Mouse (Mus musculus): ENCODE results near the gene Med25. TPM values are rescaled to one million over a fixed set of nuclear protein-coding genes. Genes with fewer than 3 reads are reported as not detected.
A peak's percentile ranks its signal among the peaks of the same experiment; 100 is the strongest.

The Med25 gene
- total RNA-seq, 2 experiments from 2014 or later, result 60.5 to 62.8 TPM

DNA sequence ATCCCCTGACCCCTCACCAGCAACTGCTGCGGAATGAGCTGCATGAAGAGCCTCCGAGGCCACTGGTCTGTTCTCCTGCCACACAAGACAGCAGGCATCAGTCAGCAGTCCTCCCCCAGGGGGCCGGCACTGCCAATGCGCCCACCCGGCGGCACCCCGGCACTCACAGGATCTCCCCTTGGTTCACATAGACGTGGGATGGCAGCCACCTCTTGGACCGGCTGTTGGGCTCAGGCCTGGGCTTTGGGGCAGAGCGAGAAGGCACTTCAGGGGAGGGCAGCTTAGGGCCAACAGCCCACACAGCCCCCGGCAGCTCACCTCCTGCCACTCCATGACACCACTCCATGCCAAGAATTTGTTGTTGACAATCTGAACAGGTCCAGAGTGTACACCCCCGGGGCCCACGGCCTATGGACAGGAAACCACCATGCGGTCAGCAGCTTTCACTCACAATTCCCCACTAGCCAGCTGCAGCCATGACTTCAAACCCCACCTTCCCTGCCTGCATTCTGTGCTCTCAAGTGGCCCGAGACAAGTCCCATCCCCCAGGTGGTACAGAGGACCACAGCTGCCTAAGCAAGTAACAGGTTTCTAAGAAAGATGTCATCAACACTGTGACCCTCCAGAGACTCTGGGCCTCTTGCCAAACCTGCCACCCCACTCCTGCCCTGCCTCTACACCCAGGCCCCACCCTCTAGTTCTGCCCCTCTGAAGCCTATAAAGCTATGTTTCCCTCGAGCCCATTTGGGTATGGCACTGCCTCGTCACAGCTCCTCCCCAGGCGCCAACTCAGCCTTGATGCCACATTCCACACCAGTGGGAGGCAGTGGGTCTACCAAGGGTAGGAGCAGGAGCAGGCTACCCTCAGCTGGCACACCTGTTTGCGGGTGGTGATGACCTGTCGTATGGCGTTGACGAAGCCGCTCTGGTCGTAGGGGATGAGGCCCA, 27.6 kb downstream of the Med25 start:
- DNase-seq (ENCODE audit: low spot score), result no peak

DNA sequence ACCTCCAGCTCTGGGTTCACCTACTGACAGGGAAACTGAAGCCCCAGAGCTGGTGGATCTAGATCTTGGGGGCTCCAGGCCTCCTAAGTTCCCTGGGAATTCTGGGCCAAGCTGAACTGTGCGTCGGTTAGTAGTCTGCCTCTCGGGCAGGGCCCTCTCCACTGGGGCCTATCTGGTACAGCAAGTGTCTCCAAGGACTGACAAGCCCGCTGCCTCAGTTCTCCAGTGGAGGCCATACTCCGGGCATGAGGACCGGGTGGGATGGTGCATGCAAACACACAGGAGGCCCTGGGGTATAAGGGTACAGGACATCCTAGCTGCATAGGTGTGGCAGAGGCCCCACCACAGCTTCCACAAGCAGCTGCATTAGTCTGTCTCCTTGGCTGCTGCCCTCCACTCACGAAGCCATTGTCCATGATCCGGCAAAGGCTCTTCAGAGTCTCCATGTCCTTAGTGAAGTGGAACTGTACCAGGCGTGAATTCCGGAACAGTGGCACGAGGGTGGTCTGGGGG, 28.5 kb downstream of the Med25 start:
- no peak for DNase-seq (ENCODE audit: low spot score)

DNA sequence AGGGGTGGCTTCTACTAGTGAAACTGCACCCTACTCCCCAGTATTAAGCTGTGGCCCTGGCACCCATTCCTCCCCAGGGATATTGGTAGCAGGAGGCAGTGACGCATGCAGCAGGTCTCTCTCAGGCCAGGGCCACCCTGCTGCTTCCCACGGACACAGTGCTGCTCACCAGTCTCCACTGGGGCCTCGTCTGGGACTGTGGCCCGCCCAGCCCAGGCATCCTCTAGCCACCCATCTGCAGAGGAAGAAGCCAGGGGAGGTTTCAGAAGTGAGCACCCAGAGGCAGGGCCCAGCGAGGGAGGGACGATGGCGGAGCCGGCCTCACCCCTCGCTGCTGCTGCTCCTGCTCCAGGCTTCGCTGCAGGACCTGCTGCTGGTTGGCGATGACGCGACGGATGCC, 29.3 kb downstream of the Med25 start:
- no peak for DNase-seq (ENCODE audit: low spot score)

DNA sequence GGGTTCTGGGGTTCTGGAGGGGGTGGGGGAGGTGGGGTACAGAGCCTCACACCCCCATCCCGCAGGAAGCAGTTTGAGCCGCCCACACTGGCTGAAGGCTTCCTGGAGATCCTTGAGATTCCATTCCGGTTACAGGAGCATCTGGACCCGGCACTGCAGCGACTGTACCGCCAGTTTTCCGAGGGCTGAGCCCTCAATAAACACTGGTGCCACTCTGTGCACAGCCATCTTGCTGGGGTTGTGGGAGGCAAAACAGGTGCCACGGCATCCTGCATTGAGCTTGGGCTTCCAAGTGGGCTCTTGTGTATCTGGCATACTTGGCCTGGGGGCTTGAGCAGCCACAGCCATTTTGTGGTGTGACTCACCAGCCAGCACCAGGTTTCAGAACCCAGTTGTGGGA, 30.1 kb downstream of the Med25 start:
- no peak for DNase-seq (ENCODE audit: low spot score)

DNA sequence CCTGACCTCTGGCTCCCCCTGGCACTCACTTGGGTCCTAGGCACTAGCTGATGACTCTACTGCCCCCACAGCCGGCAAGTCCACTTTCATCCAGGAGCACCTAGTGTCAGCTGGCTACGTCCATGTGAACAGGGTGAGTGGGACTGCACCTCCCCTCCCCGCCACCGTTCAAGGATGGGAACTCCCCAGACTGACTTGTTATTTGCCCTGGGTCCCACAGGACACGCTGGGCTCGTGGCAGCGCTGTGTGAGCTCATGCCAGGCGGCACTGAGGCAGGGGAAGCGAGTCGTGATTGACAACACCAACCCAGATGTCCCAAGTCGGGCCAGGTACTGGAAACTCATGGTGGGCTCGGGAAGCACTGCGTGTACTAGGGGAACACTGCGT, 31.1 kb downstream of the Med25 start:
- DNase-seq (ENCODE audit: low spot score), result no peak

DNA sequence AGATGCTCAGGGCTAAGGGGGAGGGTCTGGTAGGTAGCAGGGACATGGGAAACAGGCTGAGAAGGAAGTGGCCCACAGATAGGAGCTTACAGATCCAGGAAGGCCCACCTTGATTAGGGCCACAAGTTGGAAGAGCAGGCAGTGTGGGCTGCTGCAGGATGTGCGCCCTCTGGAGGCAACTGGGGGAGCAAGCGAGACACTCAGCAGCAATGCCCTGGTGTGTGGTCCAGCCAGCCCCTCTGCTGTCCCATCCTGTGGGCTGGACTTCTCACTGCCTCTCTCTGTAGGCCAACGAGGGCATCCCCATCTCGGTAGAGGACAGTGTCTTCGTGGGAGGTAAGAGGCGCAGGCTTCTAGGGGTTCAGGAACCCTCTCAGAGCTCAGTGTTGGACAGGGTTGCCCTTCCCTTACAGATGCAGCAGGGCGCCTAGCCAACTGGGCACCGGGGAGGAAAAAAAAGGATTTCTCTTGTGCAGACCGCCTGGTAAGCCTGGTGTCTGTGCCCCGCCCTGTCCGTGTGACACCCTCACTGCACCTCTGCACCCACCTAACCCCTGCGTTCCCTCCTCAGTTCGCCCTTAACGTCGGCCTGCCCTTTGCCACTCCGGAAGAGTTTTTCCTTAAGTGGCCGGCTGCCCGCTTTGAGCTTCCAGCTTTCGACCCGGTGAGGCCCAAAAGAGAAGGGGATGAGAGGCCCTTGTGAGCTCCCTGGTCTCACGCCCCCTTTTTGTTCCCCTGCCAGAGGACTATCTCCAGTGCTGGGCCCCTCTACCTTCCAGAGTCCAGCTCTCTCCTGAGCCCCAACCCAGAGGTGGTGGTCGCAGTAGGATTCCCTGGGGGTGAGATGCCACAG, 31.7 kb downstream of the Med25 start:
- DNase-seq (ENCODE audit: low spot score), result peak; percentile 68

DNA sequence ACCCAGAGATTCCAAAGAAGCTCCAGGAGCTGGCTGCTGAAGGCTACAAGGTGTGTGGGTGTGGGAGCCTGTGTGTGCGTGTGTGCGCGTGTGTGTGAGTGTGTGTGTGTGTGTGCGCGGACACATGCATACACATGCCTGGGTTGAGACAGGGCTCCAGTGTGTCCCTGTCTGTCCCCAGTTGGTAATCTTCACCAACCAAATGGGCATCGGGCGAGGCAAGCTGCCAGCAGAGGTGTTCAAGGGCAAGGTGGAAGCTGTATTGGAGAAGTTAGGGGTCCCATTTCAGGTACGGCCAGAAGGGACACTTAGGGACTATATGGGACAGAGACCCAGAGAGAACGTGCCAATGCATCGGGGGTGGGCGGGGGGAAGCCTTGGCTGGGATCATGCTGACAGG, 32.6 kb downstream of the Med25 start:
- no peak for DNase-seq (ENCODE audit: low spot score)

DNA sequence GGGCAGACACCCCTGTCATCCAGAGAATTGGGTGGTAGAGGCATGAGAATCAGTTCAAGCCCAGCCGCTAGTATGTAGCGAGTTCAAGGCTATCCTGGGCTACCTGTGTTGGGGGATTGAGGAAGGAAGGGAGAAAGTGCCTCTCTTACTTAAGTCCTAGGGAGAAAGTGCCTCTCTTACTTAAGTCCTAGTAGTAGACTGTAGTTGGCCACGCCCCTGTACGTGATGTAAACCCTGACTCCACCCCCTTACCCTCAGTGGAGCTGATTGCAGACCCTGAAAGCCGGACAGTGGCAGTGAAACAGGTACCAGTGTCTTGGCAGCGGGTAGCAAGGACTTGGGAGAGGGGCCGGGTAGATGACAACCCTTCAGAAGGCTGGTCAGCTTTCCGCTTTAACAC, 34.6 kb downstream of the Med25 start:
- no peak for DNase-seq (ENCODE audit: low spot score)

DNA sequence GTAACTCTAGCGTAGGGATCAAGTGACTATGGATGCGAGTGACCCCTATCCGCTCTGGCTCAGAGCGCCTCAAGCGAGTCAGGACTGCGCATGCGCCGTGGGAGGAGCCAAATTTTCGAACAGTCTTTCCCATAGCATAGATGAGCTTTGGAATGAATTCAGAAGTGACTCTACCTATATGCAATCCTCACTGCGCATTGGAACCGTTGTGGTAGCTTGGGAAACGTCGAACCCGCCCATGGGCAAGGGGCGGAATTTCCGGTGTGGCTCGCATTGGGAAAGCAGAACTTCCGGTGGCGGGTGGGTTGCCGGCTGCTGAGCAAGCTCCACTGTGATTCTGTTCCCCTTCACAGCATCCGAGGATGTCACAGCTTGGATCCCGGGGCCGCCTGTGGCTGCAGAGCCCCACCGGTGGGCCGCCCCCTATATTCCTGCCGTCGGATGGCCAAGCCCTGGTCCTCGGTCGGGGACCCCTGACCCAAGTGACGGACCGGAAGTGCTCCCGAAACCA, 35.4 kb downstream of the Med25 start, which contains the start of gene Pnkp:
TSS of gene Pnkp (plus strand) at position 98 of the 511 bp plus-strand sequence.
- DNase-seq (ENCODE audit: low spot score), result peak; percentile 86

DNA sequence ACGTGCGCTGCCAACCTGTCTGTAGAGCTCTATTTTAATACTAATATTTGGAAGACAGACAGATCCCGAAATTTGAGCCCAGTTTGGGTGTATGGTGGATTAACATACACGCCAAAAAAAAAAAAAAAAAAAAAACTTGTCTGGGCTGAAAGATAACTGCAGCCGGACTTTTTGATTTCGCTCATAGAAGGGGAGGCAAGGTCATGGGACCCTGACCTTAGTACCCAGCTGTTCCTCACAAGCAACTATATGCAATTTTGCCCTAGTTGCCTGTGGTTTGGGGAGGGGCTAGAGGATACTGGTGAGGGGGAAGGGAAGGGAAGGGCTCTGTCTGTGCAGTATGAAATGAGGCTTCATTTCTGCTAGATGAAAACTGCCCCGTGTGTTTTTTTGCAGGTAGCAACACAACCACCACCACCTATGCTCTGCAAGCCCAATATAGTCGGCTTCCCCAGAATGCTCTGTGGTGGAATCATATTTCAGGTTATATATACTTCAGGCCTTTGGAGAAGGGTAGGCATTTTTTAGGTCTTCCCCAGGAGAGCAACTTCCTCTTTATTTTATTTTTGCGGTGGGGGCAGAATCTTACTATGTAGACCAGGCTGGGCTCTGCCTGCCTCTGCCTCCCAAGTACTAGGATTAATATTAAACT, 36.1 kb downstream of the Med25 start:
- no peak for DNase-seq (ENCODE audit: low spot score)

DNA sequence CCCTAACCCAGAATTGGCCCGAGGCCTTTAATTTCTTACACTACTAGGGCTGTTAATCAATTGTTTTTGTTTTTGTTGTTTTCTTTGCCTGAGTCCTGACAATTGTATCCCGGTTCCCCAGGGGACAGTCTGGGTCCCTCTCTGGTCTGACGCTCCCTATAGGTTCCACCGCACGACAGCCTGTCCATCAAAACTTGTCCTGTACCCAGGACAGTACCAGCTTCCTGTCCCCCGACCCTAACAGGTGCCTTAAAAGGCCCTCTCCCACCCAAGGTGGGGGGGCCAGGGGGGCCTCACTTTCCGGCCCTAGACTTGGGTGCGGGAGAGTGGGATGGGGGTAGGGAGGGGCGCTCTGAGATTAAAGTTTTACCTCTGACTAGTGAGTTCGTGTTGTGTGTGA, 37.5 kb downstream of the Med25 start:
- DNase-seq (ENCODE audit: low spot score), result no peak

DNA sequence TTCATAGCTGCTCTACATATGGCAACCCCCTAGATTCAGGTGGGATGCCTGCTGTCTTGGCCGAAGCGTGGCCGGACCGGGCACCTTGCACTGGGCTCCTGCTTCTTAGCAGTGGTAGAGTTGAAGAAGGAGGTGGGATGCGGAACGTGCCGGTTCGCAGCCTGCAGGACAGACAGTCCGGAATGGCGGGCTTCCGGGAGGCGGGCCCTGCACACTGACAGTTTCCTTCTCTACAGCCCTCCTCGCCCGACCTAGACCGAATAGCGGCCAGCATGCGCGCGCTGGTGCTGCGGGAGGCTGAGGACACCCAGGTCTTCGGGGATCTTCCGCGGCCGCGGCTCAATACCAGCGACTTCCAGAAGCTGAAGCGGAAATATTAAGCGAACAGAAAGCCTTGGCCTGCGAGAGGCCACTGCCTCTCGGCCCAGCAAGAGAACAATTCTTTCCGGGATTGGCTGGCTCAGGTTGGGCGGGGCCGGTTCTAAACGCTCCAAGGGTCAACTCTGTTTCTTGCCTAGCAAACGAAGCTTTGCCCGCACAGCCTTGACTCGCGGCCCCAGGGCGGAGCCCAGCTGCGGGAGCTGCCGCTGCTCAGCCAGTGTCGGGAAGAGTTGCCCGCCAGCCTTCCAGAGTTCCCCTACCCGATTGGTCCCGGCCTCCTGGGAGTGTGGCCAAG, 38.0 kb downstream of the Med25 start:
- peak; percentile 81 for DNase-seq (ENCODE audit: low spot score)

DNA sequence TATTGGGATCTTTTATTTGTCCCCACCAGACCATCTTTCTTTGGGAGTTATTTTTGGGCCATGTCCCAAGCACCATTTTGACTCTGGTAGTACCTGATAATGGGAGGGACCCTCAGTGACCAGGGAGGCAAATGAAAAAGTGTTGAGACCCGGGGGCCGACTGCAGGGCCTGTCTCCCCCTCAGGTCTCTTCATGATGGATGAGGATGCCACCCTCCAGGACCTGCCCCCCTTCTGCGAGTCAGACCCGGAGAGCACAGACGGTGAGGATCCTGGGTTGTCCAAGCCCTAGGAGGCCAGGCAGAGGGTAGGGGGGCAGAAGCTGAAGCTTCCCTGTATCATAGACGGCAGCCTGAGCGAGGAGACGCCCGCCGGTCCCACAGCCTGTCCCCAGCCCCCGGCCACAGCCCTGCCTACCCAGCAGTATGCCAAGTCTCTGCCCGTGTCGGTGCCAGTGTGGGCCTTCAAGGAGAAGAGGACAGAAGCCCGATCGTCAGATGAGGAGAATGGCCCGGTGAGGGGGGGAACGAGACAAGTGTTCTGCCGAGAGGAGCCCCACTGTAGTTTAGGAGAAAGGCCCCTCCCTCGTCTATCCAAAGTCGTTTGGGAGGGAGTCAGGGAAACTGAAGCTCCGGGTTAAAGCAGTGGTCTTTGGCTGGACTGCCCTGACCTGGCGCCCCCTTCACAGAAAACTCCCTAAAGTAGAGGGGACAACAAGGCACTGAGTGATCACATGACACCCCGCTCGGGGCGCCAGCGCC, 38.7 kb downstream of the Med25 start:
- DNase-seq (ENCODE audit: low spot score), result no peak

DNA sequence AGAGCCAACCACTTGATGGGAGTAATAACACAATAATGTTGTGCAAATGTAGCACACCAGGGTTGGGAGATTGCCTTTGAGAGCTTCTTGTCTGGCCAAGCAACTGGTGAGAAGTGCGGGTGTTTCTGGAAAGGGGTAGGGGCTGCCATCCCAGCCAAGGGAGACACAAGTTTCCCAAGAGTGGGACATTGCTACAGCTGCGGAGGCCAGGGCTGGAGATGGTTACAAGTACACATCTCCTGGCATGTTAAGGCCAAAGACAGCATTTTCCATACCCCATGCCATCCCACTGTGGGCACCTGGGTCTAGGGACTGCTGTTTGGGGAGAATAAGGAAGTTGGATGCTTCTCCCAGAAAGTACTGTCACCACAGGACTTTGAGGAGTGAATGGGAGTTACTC, 39.4 kb downstream of the Med25 start:
- no peak for DNase-seq (ENCODE audit: low spot score)

DNA sequence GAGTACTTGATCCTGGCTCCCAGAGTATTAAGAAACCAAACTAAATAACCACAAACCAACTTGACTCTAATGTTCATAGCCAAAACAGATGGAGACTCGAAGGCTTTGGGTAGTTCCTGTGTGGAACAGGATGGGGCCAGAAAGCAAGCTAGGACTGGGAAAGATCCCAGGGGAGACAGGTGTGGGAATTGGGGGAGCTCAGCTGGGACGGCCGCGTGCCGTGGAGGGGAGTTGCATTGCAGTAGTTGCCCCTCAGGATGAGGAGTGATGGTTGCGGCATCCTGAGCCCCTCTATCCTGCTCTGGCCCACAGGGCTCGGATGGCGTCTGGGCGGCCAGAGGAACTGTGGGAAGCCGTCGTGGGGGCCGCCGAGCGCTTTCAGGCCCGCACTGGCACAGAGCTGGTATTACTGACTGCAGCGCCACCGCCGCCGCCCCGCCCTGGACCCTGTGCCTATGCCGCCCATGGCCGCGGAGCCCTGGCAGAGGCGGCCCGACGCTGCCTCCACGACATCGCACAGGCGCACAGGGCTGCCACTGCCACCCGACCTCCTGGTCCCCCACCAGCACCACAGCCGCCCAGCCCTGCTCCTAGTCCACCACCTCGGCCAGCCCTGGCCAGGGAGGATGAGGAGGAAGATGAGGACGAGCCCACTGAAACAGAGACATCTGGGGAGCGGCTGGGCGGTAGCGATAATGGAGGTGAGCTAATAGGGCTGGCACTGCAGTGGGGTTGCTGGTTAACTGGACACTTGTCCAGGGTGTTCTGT, 40.1 kb downstream of the Med25 start:
- no peak for DNase-seq (ENCODE audit: low spot score)

DNA sequence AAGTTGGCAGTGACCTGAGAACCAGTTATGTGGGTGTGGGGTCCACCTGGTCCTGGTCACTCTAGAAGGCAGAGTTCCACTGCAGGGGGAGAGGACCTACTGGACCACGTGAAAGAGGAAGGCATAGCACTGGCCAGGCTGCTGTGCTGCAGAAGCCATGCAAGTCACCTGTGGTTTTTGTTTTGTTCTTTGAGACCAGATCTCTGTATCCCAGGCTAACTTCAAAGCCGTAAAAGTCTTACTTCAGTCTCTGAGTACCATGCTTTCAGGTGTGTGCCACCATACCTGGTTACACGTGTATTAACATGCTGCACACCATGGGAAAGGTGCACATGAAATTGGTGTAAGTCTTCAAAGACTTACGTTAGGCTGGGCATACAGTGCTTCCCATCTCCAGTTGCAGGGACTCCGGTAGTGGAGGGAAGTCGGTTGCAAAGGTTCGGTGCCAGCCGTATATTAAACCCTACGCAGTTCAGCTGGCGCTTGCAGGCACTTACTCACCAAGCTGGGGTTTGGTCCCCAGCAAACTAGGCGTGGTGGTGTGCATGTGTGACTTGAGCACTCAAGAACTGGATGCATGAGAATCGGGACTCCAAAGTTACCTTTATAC, 40.8 kb downstream of the Med25 start:
- DNase-seq (ENCODE audit: low spot score), result no peak

DNA sequence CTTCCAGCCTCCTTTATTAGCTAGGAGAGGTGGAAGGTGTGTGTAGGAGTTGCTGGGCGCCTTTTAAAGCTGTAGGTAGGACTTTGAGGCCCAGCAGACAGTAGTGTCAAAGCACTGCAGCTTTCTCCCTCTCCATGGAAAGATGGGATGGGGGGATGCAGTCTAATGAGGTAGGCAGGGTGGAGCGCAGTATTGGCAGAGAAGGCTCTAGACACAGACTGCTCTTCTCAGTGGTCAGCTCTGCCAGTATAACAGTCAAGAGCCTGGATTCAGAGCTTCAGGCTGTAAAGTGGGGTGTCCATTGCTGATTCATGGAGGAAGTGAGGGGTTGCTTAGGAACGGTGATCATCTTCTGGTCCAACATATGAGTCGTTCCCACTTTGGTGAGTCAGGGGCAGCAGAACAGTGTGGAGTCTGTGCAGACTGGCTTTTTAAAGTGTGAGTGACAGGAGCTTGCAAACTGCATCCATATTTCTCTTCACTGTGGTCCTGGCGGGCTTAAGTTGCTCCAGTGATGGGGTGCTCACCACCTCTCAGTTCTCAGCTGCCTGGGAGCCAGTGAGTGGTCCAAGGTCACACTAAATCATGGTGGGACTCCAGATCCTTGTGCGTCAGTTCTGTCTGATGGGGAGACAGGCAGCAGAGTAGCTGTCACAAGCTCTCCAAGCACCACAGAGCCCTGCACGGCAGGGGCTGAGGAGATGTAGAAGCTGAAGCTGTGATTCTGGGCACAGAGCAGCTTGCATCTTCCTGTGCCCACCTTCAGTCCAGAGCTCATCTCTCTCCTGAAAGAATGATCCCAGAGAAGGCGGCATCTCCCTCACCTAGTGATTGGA, 41.5 kb downstream of the Med25 start:
- no peak for DNase-seq (ENCODE audit: low spot score)

DNA sequence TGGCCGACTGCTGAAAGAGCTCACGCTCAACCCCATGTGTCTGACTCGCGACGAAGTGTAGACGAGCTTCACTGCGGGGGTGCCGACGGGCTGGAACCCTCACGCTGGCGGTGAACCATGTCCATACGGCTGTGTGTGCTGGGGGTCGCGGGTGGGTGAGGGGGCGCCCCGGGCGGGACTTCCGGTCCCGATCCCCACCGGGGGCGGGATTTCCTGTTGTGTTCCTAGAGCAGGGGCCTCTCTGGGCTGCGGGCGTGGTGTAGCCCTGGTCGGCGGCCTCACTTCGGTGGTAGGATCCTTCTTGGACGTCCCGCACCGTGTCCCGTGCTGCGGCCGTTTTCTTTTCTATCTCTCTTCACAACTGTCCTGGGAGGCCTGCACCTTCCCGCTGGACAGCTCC, 42.4 kb downstream of the Med25 start:
- DNase-seq (ENCODE audit: low spot score), result peak; percentile 69

Data from gastrocnemius, adult 18-20 months (tissue).